Mouse (Mus musculus) adipose tissue, adult 10 weeks (tissue): Measurements from ENCODE around the gene Ocln. TPM values are rescaled to one million over a fixed set of nuclear protein-coding genes. Genes with fewer than 3 reads are reported as not detected.

Source experiments
- polyA plus RNA-seq: library from polyadenylated mRNA; stranded (reverse); fragments of 350-450 nt; fragmentation: Illumina TruSeq; extraction: RNeasy Lipid Tissue Mini Kit (QIAGEN cat#74804); gene quantifications from one replicate; pipeline ENCODE4 v1.2.3, GENCODE M21; 2014; ENCODE audit warnings: low read depth, low replicate concordance

Ocln gene
- 19.3 TPM for polyA plus RNA-seq

DNA sequence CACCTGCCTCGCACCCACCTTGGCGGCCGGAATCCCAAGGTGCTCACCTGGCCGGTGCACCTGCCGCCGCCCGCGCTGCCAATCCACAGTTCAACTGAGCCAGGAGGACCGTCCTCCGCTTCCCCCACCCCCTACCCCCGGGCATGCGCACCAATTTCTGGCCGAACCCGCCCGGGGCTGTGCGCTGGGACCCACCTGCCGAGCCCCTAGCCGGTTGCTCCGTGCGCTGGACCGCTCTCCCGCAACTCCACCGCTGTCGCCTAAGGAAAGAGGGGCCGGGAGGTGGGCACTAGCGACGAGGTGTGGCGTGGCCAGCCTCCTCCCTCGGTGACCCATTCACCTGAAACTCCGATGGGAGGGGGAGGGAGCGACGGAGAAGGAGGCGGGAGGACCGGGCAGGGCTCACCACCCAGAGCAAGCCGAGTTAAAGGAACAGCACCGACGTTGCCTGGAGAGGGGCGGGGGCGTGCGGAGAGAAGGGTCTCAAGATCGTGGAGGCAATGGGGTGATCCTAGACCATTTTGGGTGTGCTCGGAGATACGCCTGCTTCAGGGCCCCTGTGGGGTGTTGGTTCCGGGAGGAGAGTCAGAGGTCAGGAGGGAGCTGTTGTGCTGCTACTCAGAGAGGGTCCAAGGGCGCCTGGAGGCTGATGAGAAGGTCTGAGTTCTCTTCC, at the start of gene Ocln:
TSS of gene Ocln (minus strand) at position 350 of the 673 bp plus-strand sequence.

GRCm38 (mm10) chr13:100492061-100492787, 60.3 kb downstream of the Ocln start, which contains the start of gene Gtf2h2:
Gene Gtf2h2 (minus strand): TSS chr13:100492579.

DNA sequence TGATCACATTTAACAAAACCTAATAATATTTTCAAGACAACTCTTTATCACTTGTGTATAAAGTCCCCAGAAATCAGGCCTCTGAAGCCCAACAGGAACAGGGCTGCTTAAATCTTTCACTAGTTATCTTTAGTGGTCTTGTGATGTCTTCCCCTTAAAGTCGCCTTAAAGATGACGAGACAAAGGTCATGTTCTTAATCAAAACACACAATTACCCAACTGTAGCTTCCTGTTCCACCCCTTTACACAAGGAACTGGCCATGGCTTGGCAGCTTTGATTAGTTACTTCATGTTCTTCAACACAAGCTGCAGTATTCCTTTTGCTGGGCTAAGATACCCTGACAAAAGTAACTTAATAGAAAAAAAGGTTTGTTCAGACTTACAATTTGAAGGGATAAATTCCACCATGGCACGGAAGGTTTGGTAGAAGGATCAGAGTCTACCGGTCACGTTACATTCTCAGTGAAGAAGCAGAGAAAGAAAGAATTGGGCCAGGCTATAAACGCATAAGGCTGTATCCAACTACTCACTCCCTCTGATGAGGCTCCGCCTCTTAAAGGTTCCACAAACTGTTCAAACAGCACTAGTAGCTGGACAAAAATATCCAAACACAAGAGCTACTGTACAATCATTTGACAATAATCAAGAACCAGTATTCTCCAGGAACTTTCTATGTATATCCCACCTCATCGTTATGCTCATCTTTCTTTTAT, 99.9 kb downstream of the Ocln start, which contains the start of gene Naip1:
TSS of gene Naip1 (minus strand) at position 455 of the 713 bp plus-strand sequence.

Other genes with a start within 250 kb of the Ocln start
- 1.6 TPM for gene Naip6, start 235.0 kb downstream of the Ocln start, polyA plus RNA-seq
- 0.51 TPM for gene Naip1, start 99.8 kb downstream of the Ocln start, polyA plus RNA-seq
- 27.9 TPM for gene Gtf2h2, start 60.1 kb downstream of the Ocln start, polyA plus RNA-seq
- 10.7 TPM for gene Marveld2, start 64.3 kb upstream of the Ocln start, polyA plus RNA-seq
- gene Ak6, start 98.3 kb upstream of the Ocln start, polyA plus RNA-seq, result 88.8 TPM
- gene Rad17, start 98.3 kb upstream of the Ocln start, polyA plus RNA-seq, result 12.3 TPM
- 27.4 TPM for gene Taf9, start 98.9 kb upstream of the Ocln start, polyA plus RNA-seq
- gene Ccdc125, start 117.0 kb upstream of the Ocln start, polyA plus RNA-seq, result 5.3 TPM
- gene Cdk7, start 178.2 kb upstream of the Ocln start, polyA plus RNA-seq, result 34.2 TPM
- 47.8 TPM for gene Mrps36, start 191.9 kb upstream of the Ocln start, polyA plus RNA-seq
- 1.3 TPM for gene Cenph, start 223.2 kb upstream of the Ocln start, polyA plus RNA-seq
- gene Ccnb1, start 233.9 kb upstream of the Ocln start, polyA plus RNA-seq, result 3.6 TPM